Mouse (Mus musculus) kidney, embryonic 15.5 days (tissue): ENCODE measurements around the gene Cdc25a. TPM values are rescaled to one million over a fixed set of nuclear protein-coding genes. Genes with fewer than 3 reads are reported as not detected.

Experiments
- ATAC-seq: fragments of 200-750 bp; cut with Nextera tagmentation; replicated peaks from 2 replicates; pipeline ENCODE4 v1.8.0; 2017; ENCODE audit warnings: moderate TSS enrichment; ENCODE audit not compliant: low FRiP score
- H3K27ac ChIP-seq: fragments of 300-500 bp; sonication (generic); 2 replicates; pipeline ENCODE4 v1.5.1; 2015; ENCODE audit warnings: mild to moderate bottlenecking, inconsistent platforms
- H3K27me3 ChIP-seq: fragments of 300-500 bp; sonication (generic); 2 replicates; pipeline ENCODE4 v1.6.1; 2015; ENCODE audit warnings: inconsistent platforms
- H3K36me3 ChIP-seq: fragments of 300-500 bp; sonication (generic); 2 replicates; pipeline ENCODE4 v1.6.1; 2015; ENCODE audit warnings: inconsistent platforms
- H3K4me1 ChIP-seq: fragments of 300-500 bp; sonication (generic); 2 replicates; pipeline ENCODE4 v1.6.1; 2015; ENCODE audit warnings: inconsistent platforms
- H3K4me2 ChIP-seq: fragments of 300-500 bp; sonication (generic); 2 replicates; pipeline ENCODE4 v1.6.1; 2015; ENCODE audit warnings: moderate library complexity, mild to moderate bottlenecking, inconsistent platforms
- H3K4me3 ChIP-seq: fragments of 300-500 bp; sonication (generic); replicated peaks from 2 replicates; pipeline ENCODE4 v1.5.1; 2015; ENCODE audit warnings: mild to moderate bottlenecking, inconsistent platforms
- H3K9ac ChIP-seq: fragments of 300-500 bp; sonication (generic); 2 replicates; pipeline ENCODE4 v1.6.1; 2015; ENCODE audit warnings: mild to moderate bottlenecking, inconsistent platforms
- H3K9me3 ChIP-seq: fragments of 300-500 bp; sonication (generic); replicated peaks from 2 replicates; pipeline ENCODE4 v1.6.1; 2016; ENCODE audit warnings: inconsistent platforms
- WGBS: fragments of 180-500 bp; shearing (Covaris S2); methylation state at CpG from one replicate; pipeline ENCODE4 v1.1.7; 2015; ENCODE audit warnings: mixed read lengths; 5-methylcytosine and 5-hydroxymethylcytosine counted together
- polyA plus RNA-seq: library from polyadenylated mRNA; unstranded; fragments of >200 nt; fragmentation: Nextera tagmentation; extraction: Ambion mirVana; gene quantifications from 2 replicates; pipeline ENCODE4 v1.2.1, GENCODE M21; 2015

Cdc25a gene
- 26.3 and 29.5 TPM in 2 replicates for polyA plus RNA-seq

- 7% methylated on average over 33 of the region's 33 CpGs for WGBS
- Histone ChIP-seq H3K27ac (peak within 1 kb of the TSS; percentile 95), H3K4me2 (peak within 1 kb of the TSS; percentile 87), H3K27me3 (no peaks in the 10 kb centered on the region), H3K9ac (peak within 1 kb of the TSS; percentile 88), H3K36me3 (peaks cover 30% of the 10 kb centered on the region), H3K4me1 (peaks cover 23% of the 10 kb centered on the region), H3K4me3 (peak within 1 kb of the TSS; percentile 76), H3K9me3 (no peaks in the 10 kb centered on the region)
- peak; percentile 94 for ATAC-seq
Measured at GRCm38 (mm10) chr9:109874797-109875691, at the start of gene Cdc25a. Gene Cdc25a, plus strand, starts transcription at chr9:109875579.

GRCm38 (mm10) chr9:109825739-109826138, 49.6 kb upstream of the Cdc25a start:
- WGBS: 55% methylated on average over 4 of the region's 4 CpGs
- H3K4me1 ChIP-seq: no peaks in the 10 kb centered on the region
- H3K27me3 ChIP-seq: no peaks in the 10 kb centered on the region
- no peak overlapping the region for H3K4me2 ChIP-seq
- no peak overlapping the region for H3K27ac ChIP-seq
- ATAC-seq: no peak
- no peak overlapping the region for H3K4me3 ChIP-seq
- no peak overlapping the region for H3K9ac ChIP-seq
- H3K9me3 ChIP-seq: no peaks in the 10 kb centered on the region
- peaks cover 20% of the 10 kb centered on the region for H3K36me3 ChIP-seq

- Histone ChIP-seq H3K27me3 (no peaks in the 10 kb centered on the region), H3K4me1 (no peaks in the 10 kb centered on the region), H3K4me3 (no peak overlapping the region), H3K9ac (no peak overlapping the region), H3K9me3 (no peaks in the 10 kb centered on the region), H3K36me3 (peaks cover 20% of the 10 kb centered on the region), H3K27ac (no peak overlapping the region), H3K4me2 (no peak overlapping the region)
- 73% methylated on average over 5 of the region's 5 CpGs for WGBS
- no peak for ATAC-seq
Measured at GRCm38 (mm10) chr9:109826181-109826580, 49.2 kb upstream of the Cdc25a start.

- peak within 1 kb of the TSS; percentile 88 for H3K4me2 ChIP-seq
- peaks cover 45% of the 10 kb centered on the region for H3K36me3 ChIP-seq
- WGBS: under 1% methylated on average over 32 of the region's 32 CpGs
- H3K4me1 ChIP-seq: peaks cover 12% of the 10 kb centered on the region
- peak within 1 kb of the TSS; percentile 68 for H3K9ac ChIP-seq
- H3K9me3 ChIP-seq: no peaks in the 10 kb centered on the region
- peak within 1 kb of the TSS; percentile 69 for H3K4me3 ChIP-seq
- ATAC-seq: peak; percentile 98
- peak within 1 kb of the TSS; percentile 85 for H3K27ac ChIP-seq
- H3K27me3 ChIP-seq: no peaks in the 10 kb centered on the region
Measured at GRCm38 (mm10) chr9:109832391-109833087, 42.8 kb upstream of the Cdc25a start, which contains the start of gene Nme6. Gene Nme6, plus strand, starts transcription at chr9:109832749.

GRCm38 (mm10) chr9:109833088-109833412, 42.3 kb upstream of the Cdc25a start:
- Histone ChIP-seq H3K9me3 (no peaks in the 10 kb centered on the region), H3K4me1 (peaks cover 12% of the 10 kb centered on the region), H3K4me3 (peak overlapping the region; percentile 69), H3K9ac (peak overlapping the region; percentile 68), H3K27ac (peak overlapping the region; percentile 85; the same call in 1 of the 2 replicates), H3K27me3 (no peaks in the 10 kb centered on the region), H3K36me3 (peaks cover 50% of the 10 kb centered on the region), H3K4me2 (peak overlapping the region; percentile 88)
- ATAC-seq: peak; percentile 55
- 11% methylated on average over 6 of the region's 6 CpGs for WGBS

GRCm38 (mm10) chr9:109849312-109849758, 26.0 kb upstream of the Cdc25a start, which contains the start of gene Camp:
Gene Camp, minus strand, starts transcription at chr9:109849617.
- H3K36me3 ChIP-seq: peaks cover 14% of the 10 kb centered on the region
- ATAC-seq: no peak
- no peak within 1 kb of the TSS for H3K27ac ChIP-seq
- no peaks in the 10 kb centered on the region for H3K27me3 ChIP-seq
- H3K4me2 ChIP-seq: no peak within 1 kb of the TSS
- no peak within 1 kb of the TSS for H3K9ac ChIP-seq
- no peaks in the 10 kb centered on the region for H3K9me3 ChIP-seq
- WGBS: 54% methylated on average over 6 of the region's 6 CpGs
- H3K4me1 ChIP-seq: no peaks in the 10 kb centered on the region
- H3K4me3 ChIP-seq: no peak within 1 kb of the TSS

GRCm38 (mm10) chr9:109850099-109850498, 25.3 kb upstream of the Cdc25a start:
- H3K9me3 ChIP-seq: no peaks in the 10 kb centered on the region
- no peak overlapping the region for H3K4me3 ChIP-seq
- H3K4me1 ChIP-seq: no peaks in the 10 kb centered on the region
- WGBS: 84% methylated on average over 5 of the region's 5 CpGs
- ATAC-seq: no peak
- peaks cover 14% of the 10 kb centered on the region for H3K36me3 ChIP-seq
- no peak overlapping the region for H3K9ac ChIP-seq
- H3K27ac ChIP-seq: no peak overlapping the region
- H3K4me2 ChIP-seq: no peak overlapping the region
- no peaks in the 10 kb centered on the region for H3K27me3 ChIP-seq

- Histone ChIP-seq H3K36me3 (no peaks in the 10 kb centered on the region), H3K9ac (no peak overlapping the region), H3K27me3 (no peaks in the 10 kb centered on the region), H3K4me3 (no peak overlapping the region), H3K4me2 (no peak overlapping the region), H3K4me1 (no peaks in the 10 kb centered on the region), H3K27ac (no peak overlapping the region), H3K9me3 (no peaks in the 10 kb centered on the region)
- ATAC-seq: no peak
- WGBS: 85% methylated on average over 2 of the region's 2 CpGs
Measured at GRCm38 (mm10) chr9:109854341-109854740, 21.0 kb upstream of the Cdc25a start.

GRCm38 (mm10) chr9:109855947-109856346, 19.4 kb upstream of the Cdc25a start:
- H3K27me3 ChIP-seq: no peaks in the 10 kb centered on the region
- 89% methylated on average over 6 of the region's 6 CpGs for WGBS
- H3K27ac ChIP-seq: no peak overlapping the region
- no peaks in the 10 kb centered on the region for H3K9me3 ChIP-seq
- ATAC-seq: no peak
- H3K9ac ChIP-seq: no peak overlapping the region
- H3K4me3 ChIP-seq: no peak overlapping the region
- no peak overlapping the region for H3K4me2 ChIP-seq
- no peaks in the 10 kb centered on the region for H3K36me3 ChIP-seq
- no peaks in the 10 kb centered on the region for H3K4me1 ChIP-seq

- Histone ChIP-seq H3K27ac (no peak overlapping the region), H3K27me3 (no peaks in the 10 kb centered on the region), H3K4me2 (peak overlapping the region; percentile 51), H3K4me1 (peaks cover 7% of the 10 kb centered on the region; the same call in 1 of the 2 replicates), H3K4me3 (peak overlapping the region; percentile 13; the same call in 1 of the 2 replicates), H3K9ac (no peak overlapping the region; the same call in 1 of the 2 replicates), H3K36me3 (no peaks in the 10 kb centered on the region), H3K9me3 (no peaks in the 10 kb centered on the region)
- WGBS: 16% methylated on average over 20 of the region's 20 CpGs
- ATAC-seq: peak; percentile 76
Measured at GRCm38 (mm10) chr9:109862397-109863044, 12.9 kb upstream of the Cdc25a start.

GRCm38 (mm10) chr9:109863085-109863484, 12.3 kb upstream of the Cdc25a start:
- Histone ChIP-seq H3K27me3 (no peaks in the 10 kb centered on the region), H3K27ac (no peak overlapping the region), H3K4me2 (no peak overlapping the region), H3K4me3 (no peak overlapping the region), H3K36me3 (no peaks in the 10 kb centered on the region), H3K9me3 (no peaks in the 10 kb centered on the region), H3K9ac (no peak overlapping the region; the same call in 1 of the 2 replicates), H3K4me1 (peaks cover 7% of the 10 kb centered on the region; the same call in 1 of the 2 replicates)
- 63% methylated on average over 3 of the region's 3 CpGs for WGBS
- ATAC-seq: no peak
